Mouse (Mus musculus): ENCODE data around the gene Crygd. TPM values are rescaled to one million over a fixed set of nuclear protein-coding genes. Genes with fewer than 3 reads are reported as not detected.
A peak's percentile ranks its signal among the peaks of the same experiment; 100 is the strongest.

The Crygd gene
- total RNA-seq, 2 experiments from 2014 or later: not detected

DNA sequence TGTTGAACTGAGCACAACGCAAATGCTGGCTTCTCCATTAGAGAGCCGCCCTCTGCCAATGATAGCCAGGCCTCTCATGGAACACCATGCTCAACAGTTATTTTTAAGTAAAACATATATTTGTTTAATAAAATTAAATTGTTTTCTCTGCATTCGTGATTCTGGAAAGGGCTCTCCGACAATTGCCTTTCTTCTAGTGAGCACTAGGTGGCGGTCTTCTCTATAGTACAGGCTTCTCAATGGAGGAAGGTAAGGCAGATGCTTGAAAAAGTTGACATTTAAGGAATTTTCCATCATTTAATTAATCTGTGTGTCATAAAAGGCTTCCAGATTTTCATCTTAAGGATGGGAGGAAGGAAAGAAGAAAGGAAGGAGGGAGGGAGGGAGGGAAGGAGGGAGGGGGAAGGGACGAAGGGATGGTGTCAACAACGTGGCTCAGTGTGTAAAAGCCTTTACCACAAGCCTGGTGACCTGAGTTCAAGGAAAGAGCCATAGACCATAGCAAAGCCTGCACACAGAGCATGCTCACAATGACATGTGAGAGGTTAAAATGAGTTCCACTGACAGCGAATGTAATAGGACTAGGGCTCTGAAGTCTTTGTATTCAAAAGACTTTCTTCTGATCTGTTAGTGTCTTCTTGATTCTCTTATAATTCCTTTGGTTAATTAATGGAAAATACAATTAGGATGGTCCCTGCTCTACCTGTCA is 16.7 kb downstream of the Crygd start:
- peak; percentile 26 to 36 for DNase-seq (ENCODE audit: low spot score in 2 of 2)

DNA sequence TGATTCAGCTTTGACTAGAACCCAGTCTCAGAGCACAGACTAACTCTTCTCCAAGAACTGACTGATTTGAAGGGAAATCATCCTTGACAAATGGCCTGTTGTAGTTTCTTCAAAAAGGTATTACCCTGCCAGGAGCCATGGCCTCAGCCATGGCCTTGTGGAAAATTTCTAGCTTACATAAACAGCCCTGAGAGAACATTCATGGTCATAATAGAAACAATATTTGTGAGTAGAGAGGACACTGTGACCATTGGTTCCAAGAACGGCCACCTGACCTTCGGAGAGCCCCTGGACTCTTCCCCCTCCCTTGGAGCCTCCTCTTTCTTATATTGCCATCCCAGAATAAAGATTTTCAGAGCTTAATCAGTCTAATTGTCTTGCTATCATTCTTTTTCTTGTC is 19.8 kb downstream of the Crygd start:
- no peak for DNase-seq (ENCODE audit: low spot score in 2 of 2)

DNA sequence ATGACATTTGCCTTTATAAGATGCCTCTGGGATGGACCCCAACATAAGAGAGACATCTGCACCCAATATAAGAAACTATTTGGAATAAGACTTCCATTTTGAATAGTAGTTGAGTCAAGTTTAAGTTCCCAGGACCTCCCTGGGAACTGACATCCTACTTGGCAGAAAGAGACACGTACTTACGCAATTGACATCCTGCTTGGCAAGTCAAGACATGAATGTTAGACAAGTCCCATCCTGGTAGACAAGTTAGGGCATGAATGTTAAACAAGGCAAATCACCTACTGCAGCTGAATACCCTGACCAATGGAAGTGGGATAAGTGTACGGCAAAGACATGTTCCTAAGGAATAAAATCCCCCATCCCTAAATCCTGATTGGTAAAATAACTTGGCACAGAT is 21.4 kb downstream of the Crygd start:
- DNase-seq (ENCODE audit: low spot score in 2 of 2): no peak

DNA sequence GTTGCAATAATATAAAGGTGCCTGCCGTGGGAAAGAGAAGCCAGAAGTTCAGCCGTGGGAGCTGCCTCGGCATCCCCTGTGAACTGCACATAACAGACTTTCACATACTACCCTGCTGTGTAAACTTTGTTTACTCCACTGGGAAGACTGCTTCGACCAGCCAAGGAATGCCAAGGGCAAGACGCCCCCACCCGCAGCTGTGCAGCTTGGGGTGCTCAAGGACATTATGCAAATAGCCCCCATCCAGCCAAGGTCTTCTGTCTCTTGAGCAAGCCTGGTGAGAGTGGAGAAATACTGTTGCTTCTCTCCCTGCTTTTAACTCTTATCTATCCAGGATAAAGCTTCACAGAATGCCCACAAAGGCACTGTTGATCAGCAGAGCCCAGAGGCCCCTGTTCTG is 22.4 kb downstream of the Crygd start:
- DNase-seq (ENCODE audit: low spot score in 2 of 2): no peak

DNA sequence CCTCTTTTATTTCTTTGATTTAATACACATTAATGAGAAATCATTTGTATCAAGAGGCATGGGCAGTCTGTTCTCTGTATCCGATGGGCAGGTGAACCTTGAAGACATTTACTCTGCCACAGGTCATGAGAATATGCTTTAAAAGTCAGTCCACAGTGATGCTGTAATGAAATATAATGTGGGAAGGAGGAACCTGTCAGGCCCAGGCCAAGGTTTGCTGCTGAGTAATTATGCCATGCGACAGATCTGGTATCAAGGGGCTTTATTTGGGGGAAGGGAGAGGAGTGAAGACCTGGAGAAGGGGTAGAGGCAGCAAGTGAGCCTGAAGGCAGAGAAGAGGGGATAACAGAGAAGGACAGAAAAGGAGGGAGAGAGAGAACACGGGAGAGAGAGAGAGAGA is 23.6 kb downstream of the Crygd start:
- no peak for DNase-seq (ENCODE audit: low spot score in 2 of 2)

DNA sequence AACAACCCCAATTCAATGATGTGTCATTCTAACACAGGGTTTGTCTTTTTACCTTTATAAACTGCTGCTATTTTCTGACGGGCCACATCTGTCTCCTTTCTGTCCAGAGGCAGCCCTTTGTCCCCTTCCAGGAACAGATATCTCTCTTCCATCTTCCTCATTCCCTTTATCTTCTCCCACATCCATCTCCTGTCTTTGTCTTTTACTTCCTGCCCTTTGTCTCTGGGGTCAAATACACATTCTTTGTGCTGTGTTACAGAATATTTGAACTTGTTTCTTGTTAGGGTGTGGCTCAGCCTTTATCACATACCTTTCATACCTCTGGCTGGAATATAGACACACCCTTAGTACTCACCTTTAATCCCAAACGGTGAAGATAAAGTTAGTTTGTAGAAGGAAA is 25.7 kb downstream of the Crygd start:
- DNase-seq (ENCODE audit: low spot score in 2 of 2): no peak

DNA sequence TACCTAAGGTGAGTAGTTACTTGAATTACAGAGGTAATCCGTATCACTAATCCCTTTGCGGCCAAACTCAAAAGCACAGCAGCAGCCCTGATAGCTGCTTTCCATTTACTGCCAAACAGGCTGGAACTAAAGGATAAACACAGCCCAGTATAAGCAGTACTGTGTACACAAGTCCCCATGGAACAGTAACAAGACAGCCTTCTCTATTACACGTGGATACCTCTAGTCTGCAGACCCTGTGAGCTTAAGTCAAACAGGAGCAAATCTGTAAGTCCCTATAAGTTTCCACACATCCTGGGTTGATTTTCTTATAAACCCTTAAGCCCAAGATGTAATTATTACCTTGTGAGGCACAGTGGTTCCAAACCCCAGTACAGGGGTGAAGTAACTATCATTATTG is 27.7 kb downstream of the Crygd start:
- DNase-seq (ENCODE audit: low spot score in 2 of 2): no peak

DNA sequence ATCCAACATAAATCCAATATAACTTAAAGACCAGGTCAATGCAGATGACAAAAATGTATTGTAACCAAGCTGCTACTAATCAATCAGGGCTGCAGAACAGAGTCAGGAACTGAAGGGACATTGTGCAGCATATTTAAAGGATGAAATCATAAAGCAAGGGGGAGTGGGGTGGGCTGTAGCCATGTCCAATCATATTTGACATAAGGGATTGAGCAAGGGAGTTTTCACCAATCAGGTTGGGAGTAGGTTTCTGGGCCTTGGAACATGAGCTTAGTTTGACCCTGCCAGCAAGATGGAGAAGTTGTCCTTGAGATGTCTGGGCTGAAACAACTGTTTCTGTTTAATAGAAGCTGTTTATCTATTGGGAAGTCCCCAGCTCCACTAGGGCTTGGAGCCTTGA is 30.6 kb downstream of the Crygd start, which contains the start of gene Akr1cl:
Gene Akr1cl (minus strand): TSS at position 119 of the 400 bp plus-strand sequence.
- DNase-seq (ENCODE audit: low spot score in 2 of 2): no peak

DNA sequence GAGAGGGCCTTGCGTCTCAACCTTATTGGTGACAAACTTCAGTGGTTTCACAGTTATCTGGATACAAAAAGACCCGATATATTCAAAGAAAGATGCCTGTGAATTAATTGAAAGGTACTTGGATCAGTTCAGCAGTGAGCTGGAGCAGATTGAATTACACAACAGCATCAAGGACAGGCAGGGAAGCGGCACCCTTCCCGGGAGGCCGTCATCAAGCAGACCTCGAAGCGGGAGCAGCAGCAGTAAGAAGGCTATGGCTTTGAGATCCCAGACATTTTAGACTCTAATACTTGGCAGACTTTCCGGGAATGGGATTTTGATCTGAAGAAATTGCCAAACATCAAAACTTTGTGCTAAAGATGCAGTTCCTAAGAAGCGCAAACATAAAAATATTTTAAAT is 35.0 kb downstream of the Crygd start:
- DNase-seq (ENCODE audit: low spot score in 2 of 2): no peak

DNA sequence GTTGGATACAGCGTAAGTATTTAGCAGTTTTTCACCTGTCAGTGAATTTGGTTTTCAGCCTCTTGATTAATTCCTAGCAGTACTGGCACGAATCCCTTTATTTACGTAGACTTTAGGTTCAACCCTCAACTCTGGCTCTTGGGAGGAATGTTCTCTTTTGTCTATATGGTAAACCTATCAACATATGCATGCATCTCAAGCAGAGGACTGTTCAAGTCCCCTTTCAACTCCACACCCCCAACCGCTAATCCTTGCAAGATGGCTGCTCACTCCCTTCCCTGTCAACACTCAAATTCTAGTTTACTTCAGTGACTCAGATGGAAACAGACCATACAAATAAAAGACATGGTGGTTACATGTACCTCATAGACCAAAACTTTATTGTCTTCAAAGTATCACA is 50.5 kb downstream of the Crygd start:
- no peak for DNase-seq (ENCODE audit: low spot score in 2 of 2)

Other genes with a start within 250 kb of the Crygd start
- 10 to 100 TPM; 40.0 to 40.9 TPM for gene Plekhm3, start 106.6 kb downstream of the Crygd start, total RNA-seq (2021)
- gene Akr1cl, start 30.7 kb downstream of the Crygd start, total RNA-seq (2021): not detected
- gene Cryge, start 12.3 kb downstream of the Crygd start, total RNA-seq (2021): not detected
- not detected for gene Crygc, start 10.2 kb upstream of the Crygd start, total RNA-seq (2021)
- gene Crygb, start 18.8 kb upstream of the Crygd start, total RNA-seq (2021): not detected
- gene Cryga, start 39.9 kb upstream of the Crygd start, total RNA-seq (2021): not detected
- under 1 TPM in 1 of 2 experiments, not detected in 1; 0.91 TPM for gene Gm28845, start 56.1 kb upstream of the Crygd start, total RNA-seq (2021)
- 1 to 10 TPM; 5.6 to 6.7 TPM for gene D630023F18Rik, start 59.8 kb upstream of the Crygd start, total RNA-seq (2021)
- gene Idh1, start 123.0 kb upstream of the Crygd start, total RNA-seq (2021): 10 to 100 TPM; 41.3 to 41.6 TPM
- gene Pikfyve, start 123.2 kb upstream of the Crygd start, total RNA-seq (2021): 10 to 100 TPM; 44.3 to 47.5 TPM
- 1 to 10 TPM; 1.7 to 1.9 TPM for gene Pth2r, start 218.6 kb upstream of the Crygd start, total RNA-seq (2021)

All from left cerebral cortex, adult 18-20 months (tissue).